Mouse (Mus musculus) ES-E14 (cell line): ENCODE results near the gene Tcf12. TPM values are rescaled to one million over a fixed set of nuclear protein-coding genes. Genes with fewer than 3 reads are reported as not detected.

Experiments used
- DNase-seq: peaks from one replicate; pipeline ENCODE4 v3.0.0-alpha.2; 2013; ENCODE audit warnings: low read depth, low spot score
- H3K27ac ChIP-seq: 2 replicates; pipeline ENCODE4 v1.5.1; 2012; ENCODE audit warnings: low read depth, mild to moderate bottlenecking, low read length, moderate library complexity, mixed read lengths; ENCODE audit not compliant: poor library complexity, insufficient read depth, severe bottlenecking
- H3K36me3 ChIP-seq: 2 replicates; pipeline ENCODE4 v1.6.1; 2012; ENCODE audit warnings: mild to moderate bottlenecking, low read length, moderate library complexity, mixed read lengths; ENCODE audit not compliant: control insufficient read depth, poor library complexity, insufficient read depth, severe bottlenecking
- H3K4me1 ChIP-seq, 2 experiments: fragments of 150-350 bp in 1 of 2; sonication (generic) in 1 of 2; 2 replicates each; pipeline ENCODE4 v1.6.1; 2012; ENCODE audit warnings: low read length in 2 of 2, mild to moderate bottlenecking in 1 of 2, mixed read lengths in 1 of 2; ENCODE audit not compliant: control insufficient read depth in 2 of 2, insufficient read depth in 2 of 2, poor library complexity in 1 of 2
- H3K4me3 ChIP-seq, 2 experiments: fragments of 150-350 bp in 1 of 2; sonication (generic) in 1 of 2; 2 replicates each; pipeline ENCODE4 v1.5.1; 2012; ENCODE audit warnings: low read length in 2 of 2, low read depth in 1 of 2, mild to moderate bottlenecking in 1 of 2, mixed read lengths in 1 of 2; ENCODE audit not compliant: insufficient read depth in 1 of 2, poor library complexity in 1 of 2, severe bottlenecking in 1 of 2
- H3K9ac ChIP-seq: 2 replicates; pipeline ENCODE4 v1.6.1; 2012; ENCODE audit warnings: low read depth, mild to moderate bottlenecking, low read length, mixed read lengths; ENCODE audit not compliant: poor library complexity, insufficient read depth, severe bottlenecking
- H3K9me3 ChIP-seq: fragments of 150-350 bp; sonication (generic); 2 replicates; pipeline ENCODE4 v1.6.1; 2012; ENCODE audit warnings: low read depth, mild to moderate bottlenecking, low read length; ENCODE audit not compliant: control insufficient read depth, insufficient read depth
- CHD2 ChIP-seq: IDR thresholded peaks from 2 replicates; pipeline ENCODE4 v1.6.1; 2014; ENCODE audit warnings: mild to moderate bottlenecking, low read depth, low read length, inconsistent platforms
- HCFC1 ChIP-seq: IDR thresholded peaks from 2 replicates; pipeline ENCODE4 v1.6.1; 2012; ENCODE audit warnings: low read length, inconsistent platforms, borderline replicate concordance; ENCODE audit not compliant: insufficient read depth
- MAFK ChIP-seq: IDR thresholded peaks from 2 replicates; pipeline ENCODE4 v1.6.1; 2014; ENCODE audit warnings: mild to moderate bottlenecking, low read depth, low read length, inconsistent platforms; ENCODE audit not compliant: insufficient read depth
- ZC3H11A ChIP-seq: IDR thresholded peaks from 2 replicates; pipeline ENCODE4 v1.6.1; 2012; ENCODE audit warnings: low read depth, mild to moderate bottlenecking, inconsistent platforms, low read length, borderline replicate concordance
- ZNF384 ChIP-seq: IDR thresholded peaks from 2 replicates; pipeline ENCODE4 v1.6.1; 2012; ENCODE audit warnings: low read depth, low read length, inconsistent platforms
- in situ Hi-C, 2 experiments: fragments of 600-800 bp; cut with MboI; formaldehyde crosslinking; loops; one replicate each; pipeline ENCODE4 v1.15.1; 2025; ENCODE audit warnings: low sequenced_read_pairs in 2 of 2, inconsistent platforms in 1 of 2; ENCODE audit not compliant: unreplicated experiment in 2 of 2
- total RNA-seq: library from RNA; depleted of rRNA; stranded (reverse); fragments of 300-350 nt; gene quantifications from 2 replicates; pipeline ENCODE4 v1.2.3, GENCODE M21; 2012

The Tcf12 gene
- total RNA-seq, 1 experiment: 17.3 TPM

GRCm38 (mm10) chr9:72076158-72076557 lies 35.5 kb downstream of the Tcf12 start:
- Histone ChIP-seq H3K36me3 (no peaks in the 10 kb centered on the region), H3K9ac (no peak overlapping the region), H3K9me3 (no peaks in the 10 kb centered on the region), H3K4me3 (no peak overlapping the region), H3K27ac (no peak overlapping the region), H3K4me1 (no peaks in the 10 kb centered on the region)
- no peak for TF ChIP-seq CHD2
- TF ChIP-seq MAFK: no peak
- TF ChIP-seq ZNF384: no peak
- TF ChIP-seq HCFC1: no peak
- no peak for TF ChIP-seq ZC3H11A
- DNase-seq: no peak
- in situ Hi-C loops: no loop called here

DNA sequence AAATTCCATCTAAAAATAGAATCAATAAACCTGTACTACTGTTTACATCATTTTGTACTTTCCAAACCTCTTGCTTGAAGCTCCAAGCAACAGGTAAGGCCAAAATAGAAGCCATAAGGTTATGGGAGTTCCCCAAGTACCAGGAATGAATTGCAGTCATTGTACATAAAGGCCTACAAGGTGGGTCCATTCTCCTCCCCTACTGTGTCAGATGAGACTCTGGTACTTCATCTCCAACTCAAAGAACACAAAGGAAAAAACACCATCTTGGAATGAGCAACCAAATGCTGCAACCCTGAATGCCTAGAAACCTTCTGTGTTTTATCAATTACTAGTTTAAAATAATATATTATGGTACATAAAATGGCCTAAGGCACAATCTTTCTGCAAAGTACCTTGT lies 45.5 kb downstream of the Tcf12 start:
- Histone ChIP-seq H3K27ac (no peak overlapping the region), H3K4me1 (peaks cover 0 to 5% of the 10 kb centered on the region in 2 experiments; a peak in 1 of 4 replicates), H3K9me3 (no peaks in the 10 kb centered on the region), H3K4me3 (no peak overlapping the region), H3K9ac (no peak overlapping the region), H3K36me3 (no peaks in the 10 kb centered on the region)
- in situ Hi-C loops: no loop called here
- TF ChIP-seq ZC3H11A (no peak), ZNF384 (no peak), HCFC1 (no peak)
- peak; percentile 30 for DNase-seq

DNA sequence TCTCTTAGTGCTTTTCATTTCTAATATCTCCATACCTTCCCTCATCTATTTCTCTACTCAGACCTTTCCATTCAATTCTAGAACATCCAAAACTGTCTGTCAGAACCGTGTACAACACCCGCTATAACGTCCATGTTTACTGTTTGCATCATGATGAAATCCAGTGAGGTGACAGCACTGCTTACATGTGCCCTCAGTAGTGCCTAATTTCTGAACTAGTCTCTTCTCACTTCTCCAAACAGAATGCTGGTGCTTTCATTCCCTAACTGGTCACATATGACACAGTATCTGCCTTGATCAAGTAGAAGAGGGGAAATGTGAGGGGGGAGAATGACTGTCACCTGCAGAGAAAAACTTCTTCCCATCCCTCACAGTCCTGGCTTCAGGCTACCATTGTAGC lies 58.5 kb downstream of the Tcf12 start:
- in situ Hi-C loops: no loop called here
- no peak overlapping the region for H3K9ac ChIP-seq
- H3K27ac ChIP-seq: no peak overlapping the region
- no peaks in the 10 kb centered on the region for H3K4me1 ChIP-seq
- no peaks in the 10 kb centered on the region for H3K36me3 ChIP-seq
- no peak overlapping the region for H3K4me3 ChIP-seq
- TF ChIP-seq ZC3H11A (no peak), CHD2 (no peak), MAFK (no peak), ZNF384 (no peak), HCFC1 (no peak)
- H3K9me3 ChIP-seq: no peaks in the 10 kb centered on the region
- no peak for DNase-seq

DNA sequence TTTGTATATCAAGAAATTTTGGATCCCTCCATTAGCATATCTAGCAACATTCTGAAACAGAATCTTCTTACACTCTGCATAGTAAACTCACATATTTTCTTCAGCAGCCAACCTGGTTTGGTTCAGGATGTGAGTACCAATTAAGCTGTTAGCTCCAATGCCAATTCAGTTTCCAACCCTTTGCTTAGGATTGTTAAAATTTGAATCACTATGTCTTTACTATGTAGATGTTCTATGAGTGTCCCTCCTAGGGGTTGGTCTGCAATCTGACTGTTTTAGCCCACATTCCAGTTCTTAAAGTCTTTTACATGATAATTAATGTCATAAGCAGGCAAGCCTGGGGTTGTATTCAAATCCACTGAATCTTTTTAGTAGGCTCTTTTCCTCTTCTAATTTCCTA lies 71.5 kb downstream of the Tcf12 start:
- no peak for DNase-seq
- H3K4me1 ChIP-seq: peaks cover 0 to 4% of the 10 kb centered on the region in 2 experiments; a peak in 1 of 4 replicates
- in situ Hi-C loops: no loop called here
- TF ChIP-seq ZC3H11A (no peak), CHD2 (no peak), HCFC1 (no peak), ZNF384 (no peak), MAFK (no peak)
- H3K27ac ChIP-seq: no peak overlapping the region
- no peaks in the 10 kb centered on the region for H3K36me3 ChIP-seq
- H3K9me3 ChIP-seq: no peaks in the 10 kb centered on the region
- H3K4me3 ChIP-seq: no peak overlapping the region
- no peak overlapping the region for H3K9ac ChIP-seq

DNA sequence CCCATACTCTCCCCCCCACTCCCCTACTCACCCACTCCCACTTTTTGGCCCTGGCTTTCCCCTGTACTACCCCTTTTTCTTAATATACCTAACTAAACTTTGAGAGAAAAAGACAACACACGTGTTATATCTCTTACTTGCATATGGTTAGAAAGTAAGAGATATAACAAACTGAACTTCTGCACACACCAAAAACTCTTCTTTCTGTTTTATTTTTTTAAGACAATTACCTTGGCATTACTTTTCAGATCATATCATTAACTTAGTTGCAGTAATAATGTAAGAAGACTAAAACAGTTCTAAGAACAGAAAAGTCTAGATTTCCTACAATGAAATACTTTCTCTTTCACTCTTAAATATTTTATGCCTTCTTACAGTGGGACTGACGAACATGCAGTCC lies 72.3 kb downstream of the Tcf12 start:
- in situ Hi-C loops: no loop called here

More for the DNA sequence above, 72.3 kb downstream of the Tcf12 start:
- no peaks in the 10 kb centered on the region for H3K36me3 ChIP-seq
- no peak overlapping the region for H3K4me3 ChIP-seq
- no peak for TF ChIP-seq ZC3H11A
- TF ChIP-seq ZNF384: no peak
- TF ChIP-seq HCFC1: no peak
- no peak for TF ChIP-seq MAFK
- TF ChIP-seq CHD2: no peak
- no peak overlapping the region for H3K27ac ChIP-seq
- H3K4me1 ChIP-seq: peaks cover 0 to 4% of the 10 kb centered on the region in 2 experiments; a peak in 1 of 4 replicates
- no peaks in the 10 kb centered on the region for H3K9me3 ChIP-seq
- DNase-seq: no peak
- no peak overlapping the region for H3K9ac ChIP-seq
